Mouse (Mus musculus) 3134 (cell line): ENCODE measurements around the gene Rad51b.

ENCODE experiments used
- DNase-seq: peaks from one replicate; pipeline ENCODE4 v3.0.0-alpha.2; 2011; ENCODE audit warnings: low spot score; ENCODE audit not compliant: insufficient read length; ENCODE audit errors: extremely low read depth

Rad51b gene

DNA sequence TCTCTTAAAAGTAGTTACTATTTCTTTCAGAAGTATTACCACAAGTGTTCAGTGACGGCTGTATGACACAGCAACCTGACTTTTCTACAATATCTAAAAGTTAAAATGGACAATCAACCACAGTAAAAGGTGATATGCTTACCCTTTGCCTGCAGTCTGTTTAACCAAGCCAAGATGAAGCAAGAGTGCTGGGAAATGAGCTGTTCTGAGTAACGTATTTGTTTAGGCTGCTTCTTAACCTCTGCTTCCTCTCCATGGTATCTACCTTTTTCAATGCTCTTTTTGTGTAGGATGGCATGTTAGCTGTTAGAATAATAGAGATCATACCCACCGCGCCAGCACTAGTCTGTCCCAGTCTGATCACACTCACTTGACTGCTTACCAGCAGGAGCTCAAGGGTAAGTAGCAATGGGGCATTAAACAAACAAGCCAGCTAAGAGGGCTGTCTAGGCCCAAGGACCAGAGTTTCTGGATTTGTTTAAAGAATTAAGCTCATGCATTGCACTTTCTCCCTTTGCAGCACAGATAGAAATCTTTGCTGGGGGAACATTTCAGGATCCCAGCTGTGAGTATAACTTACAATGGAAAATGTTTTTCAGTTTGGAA is 262.4 kb downstream of the Rad51b start:
- no peak for DNase-seq

DNA sequence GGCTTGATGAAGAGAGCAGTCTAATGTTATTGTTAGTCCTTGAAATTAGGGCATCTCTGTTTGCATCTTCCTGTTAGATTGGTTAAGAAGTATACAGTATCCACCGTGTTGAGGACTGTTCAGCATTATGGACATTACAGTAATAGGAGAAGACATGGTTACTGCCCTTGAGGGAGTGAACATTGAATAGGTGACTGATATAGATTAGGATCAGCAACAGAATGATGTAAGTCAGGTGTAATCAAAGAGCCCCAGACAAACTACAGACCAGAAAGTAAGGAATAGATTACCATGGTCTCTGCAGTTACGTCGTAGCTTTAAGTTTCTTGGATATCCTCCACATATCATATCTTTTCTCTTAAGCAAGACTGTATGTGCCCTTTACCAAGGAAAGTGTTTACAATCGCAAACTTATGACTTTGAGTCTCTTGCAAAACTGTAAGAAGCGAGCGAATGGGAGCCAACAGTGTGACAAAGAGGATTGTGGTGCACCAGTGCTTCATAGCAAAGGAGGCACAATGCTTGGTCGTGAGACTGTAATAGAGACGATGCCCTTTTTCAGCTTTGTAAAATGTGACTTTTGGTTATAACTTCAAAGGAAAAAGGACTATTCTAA is 263.1 kb downstream of the Rad51b start:
- no peak for DNase-seq

DNA sequence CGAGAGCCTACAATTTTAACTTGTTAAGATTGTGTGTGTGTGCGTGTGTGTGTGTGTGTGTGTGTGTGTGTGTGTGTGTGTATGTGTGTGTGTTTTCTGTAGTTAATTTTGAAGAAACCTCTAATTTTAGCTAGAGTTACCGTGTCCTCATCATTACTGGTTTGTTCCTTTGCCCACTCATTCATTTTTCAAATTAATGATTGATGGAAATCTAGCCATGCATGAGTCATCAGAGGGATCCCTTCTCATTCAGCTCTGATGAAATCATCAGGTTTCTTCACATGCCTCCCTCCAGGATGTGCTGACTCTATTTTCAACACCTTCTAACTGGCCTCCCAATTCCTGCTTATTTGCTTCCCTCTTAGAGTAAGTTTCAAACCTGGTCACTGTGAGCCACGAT is 263.8 kb downstream of the Rad51b start:
- DNase-seq = peak; percentile 51

DNA sequence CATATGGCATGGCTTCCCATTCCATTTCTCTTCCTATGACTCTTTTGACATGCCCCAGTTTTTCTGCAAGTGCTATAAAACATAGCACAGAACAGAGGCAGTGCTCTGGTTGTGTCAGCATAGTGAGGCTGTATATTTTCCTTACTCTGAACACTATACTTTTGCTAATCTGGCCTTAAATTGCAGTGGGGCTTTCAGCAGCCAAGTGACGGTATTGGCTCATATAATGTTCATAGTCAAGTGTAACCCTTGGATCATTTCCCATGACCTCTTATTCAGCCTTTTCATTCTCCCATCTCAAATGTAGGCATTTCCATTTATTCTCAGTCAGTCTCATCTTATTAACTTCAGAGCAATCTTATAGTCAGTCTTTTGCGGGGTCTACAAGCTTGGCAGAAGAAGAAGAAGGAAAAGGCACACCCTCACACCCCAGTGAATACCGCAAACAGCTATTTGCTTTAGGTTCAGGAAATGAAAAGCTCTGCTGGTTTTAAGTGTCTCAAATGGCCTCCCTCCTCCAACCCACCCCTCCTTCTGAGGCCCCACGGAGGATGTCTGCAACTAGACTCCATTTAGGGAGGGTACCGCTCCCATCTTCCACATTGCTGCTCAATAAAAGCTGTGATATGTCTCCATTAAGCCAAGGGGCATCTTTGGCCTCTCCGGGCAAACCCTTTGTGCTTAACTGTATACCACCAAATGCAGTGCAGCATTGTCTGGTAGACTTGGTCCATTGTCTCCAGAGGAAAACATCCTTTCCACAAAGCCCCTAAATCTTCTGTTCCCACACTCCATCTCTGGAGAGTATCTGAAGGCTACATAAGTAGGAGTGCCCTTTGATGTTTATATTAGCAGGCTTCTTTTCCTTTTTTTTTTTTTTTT is 277.3 kb downstream of the Rad51b start:
- DNase-seq = no peak

DNA sequence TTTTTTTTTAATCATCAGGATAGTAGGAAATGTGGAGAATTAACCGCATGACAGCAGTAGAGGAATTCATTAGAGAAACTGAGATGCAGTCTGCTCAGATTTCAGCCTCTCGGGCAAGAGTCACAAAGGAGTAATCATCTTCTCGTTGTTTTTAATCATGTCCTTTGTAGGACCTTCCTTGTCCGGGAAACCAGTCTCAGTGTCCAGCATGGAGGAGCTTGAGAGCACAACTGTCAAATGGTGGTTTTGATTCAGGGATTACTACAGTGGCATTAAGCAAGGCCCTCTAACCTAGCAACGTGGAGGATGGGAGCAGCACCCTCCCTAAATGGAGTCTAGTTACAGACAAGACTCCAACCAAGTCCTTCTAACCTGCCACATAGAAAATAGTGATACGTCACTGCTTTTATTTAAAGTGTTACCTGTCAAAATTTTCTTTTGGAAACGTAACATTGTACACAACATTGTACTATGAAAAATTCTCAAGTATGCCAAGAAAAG is 278.0 kb downstream of the Rad51b start:
- no peak for DNase-seq

DNA sequence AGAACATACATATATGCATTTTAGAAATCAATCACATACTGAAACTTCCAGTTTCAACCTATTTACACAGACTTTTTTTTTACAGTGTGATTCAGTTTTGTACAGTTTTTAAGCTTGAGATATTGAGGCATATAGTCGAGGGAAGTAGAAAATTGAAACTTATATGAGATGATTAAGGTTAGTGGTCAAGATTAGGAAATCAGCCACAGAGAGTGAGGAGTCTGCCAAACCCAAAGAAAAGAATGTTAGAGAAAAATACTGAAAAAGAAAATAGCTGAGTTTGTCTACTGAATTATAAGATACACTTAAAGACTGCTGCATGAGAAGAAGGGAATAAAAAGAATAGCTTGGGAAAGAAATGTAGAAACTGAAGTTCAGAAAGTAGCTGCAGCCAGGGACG is 280.4 kb downstream of the Rad51b start:
- DNase-seq = no peak

DNA sequence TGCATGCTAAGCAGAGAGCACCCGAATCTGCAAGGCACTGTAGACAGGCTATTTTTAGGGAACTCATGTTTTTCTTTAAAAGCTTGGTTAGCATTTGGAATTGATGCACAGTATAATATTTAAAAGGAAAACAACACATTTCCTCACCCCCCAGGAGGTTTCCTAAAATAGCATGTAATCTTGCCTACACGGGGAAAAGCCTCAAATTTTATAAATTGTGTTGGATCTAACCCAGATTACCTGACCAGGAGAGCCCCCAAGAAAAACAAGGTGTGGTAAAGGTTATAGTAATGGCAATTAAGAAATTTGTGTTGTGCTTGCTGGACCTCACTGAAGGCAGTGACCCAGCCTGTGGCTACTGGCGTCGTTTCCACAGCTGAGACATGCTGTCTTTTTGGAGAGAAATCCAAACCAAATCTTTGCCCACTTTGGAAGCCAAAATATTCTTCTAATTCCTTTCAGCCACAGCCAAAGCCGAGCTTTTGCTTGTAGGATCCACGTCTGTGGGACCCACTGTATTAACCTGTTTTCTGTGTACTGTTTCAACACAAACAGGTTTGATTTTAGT is 282.0 kb downstream of the Rad51b start:
- peak; percentile 49 for DNase-seq

DNA sequence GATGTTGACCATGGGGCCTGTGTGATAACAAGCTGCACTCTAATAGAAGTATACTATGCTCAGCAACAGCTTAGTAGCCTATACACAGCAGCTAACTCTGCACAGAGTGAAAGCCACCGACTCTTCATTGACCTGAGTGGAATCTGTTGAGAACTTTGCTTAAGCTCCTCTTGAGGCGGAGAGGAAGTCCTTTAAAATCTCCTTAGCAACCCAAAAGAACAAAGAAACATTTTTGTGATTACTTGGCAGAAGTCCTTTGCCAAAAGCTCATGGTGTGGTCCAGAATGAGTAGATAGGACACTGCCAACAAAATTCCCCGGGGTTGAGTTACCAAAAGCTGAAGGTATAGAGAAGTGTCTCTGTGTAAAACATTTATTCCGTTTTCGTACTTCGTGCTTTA is 282.8 kb downstream of the Rad51b start:
- DNase-seq = peak; percentile 62

DNA sequence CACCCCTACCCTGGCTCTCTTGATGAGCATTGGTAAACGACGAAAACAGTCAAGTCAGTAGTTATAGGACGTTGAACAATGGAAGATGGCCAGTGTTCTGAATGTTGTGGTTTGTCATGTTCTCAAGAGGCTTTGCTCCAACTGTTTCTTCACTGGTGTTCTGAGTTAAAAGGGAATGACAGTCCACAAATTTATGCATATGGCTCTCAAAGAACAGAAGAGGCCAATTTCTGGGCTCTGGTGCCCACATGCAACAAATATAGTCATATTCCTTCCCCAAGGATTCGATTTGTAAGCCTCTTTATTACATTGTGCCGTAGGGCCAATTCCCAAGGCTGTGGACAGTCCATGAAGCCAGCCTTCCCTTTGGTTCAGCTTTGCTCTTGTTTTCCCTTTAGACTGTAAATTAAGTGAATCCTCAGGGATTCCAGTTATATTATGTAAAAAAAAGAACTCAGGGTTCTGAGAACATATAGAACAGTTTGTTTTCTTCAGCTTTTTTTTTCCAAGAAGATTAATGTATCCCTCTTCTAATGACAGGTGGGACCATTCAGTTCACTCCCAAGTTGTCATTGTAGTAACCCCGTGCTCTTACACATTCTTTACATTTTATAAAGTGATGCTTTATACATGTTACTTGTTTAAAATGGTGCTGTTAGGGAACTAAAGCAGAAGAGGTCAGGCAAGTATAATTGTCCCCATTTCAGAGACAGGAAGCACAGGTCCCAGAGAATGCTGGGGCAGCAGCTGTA is 287.6 kb downstream of the Rad51b start:
- no peak for DNase-seq

DNA sequence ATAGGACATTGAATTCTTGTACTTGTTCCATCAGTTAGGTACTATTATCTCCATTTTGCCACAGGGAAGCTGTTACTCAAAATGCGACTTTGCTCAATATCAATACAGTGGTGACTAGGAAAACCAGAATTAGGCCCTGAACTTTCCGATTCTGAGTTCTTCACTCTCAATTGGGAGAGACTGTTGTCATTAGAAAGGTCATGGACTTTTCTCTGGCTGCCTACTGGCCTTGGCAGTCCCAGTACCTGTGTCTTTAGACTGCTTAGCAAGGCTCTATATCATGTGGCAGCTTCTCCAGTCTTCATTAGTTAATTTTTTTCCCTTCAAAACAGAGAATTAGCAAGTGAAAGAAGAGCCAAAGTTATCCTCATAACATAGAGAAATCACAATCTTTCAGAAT is 288.3 kb downstream of the Rad51b start:
- DNase-seq = no peak

DNA sequence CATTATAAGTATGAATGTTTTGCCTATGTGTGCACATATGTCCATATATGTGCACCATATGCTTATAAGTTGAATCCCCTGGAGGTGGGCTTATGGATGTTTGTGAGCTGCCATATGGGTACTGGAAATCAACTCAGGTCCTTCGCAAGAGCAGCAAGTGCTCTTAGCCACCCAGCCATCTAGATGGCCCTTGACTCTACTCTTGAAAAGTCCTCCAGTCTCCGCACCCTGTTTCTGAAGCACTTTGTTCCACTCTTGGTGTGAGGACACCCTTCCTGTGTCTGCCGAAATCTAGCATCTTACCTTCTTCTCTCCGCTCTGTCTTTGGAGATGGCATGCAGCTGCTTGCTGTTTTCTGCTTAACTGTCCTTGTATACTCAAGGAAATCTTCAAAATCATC is 291.7 kb downstream of the Rad51b start:
- DNase-seq = no peak

DNA sequence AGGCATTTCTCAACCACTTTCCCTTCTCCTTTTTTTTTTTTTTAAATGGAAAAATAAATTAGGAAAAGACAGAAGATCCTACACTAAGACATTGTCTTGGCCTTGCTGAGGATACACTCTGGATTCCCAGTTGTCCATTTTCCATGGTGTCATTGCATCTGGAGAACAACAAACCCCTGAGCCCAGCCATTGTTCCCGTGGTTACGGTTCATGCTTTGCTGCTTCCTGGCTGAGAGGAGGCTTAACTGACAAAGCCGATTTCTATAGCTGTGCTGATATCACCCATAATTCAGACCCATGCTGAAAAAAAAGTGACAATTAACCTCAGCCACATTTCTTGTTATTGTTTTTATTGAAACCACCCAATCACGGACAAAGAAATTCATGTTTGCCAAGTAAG is 295.1 kb downstream of the Rad51b start:
- no peak for DNase-seq

DNA sequence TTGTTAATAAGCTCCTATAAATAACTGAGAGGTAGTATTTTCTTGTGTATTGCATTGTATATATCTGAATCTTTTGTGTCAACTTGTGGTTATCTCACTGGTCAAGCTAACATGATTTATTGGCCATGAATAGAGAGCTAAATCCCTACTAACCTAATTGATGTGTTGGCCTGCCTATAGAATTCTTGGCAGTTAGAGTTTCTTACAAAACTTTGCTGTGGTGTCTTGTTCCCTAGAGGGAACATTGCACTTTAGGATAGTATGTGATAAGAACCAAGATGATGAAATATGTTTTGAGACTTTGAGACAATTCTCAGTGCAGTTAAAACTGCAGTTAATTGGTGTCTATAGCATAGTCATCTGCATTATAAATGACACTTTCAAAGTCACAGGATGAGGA is 299.8 kb downstream of the Rad51b start:
- no peak for DNase-seq

DNA sequence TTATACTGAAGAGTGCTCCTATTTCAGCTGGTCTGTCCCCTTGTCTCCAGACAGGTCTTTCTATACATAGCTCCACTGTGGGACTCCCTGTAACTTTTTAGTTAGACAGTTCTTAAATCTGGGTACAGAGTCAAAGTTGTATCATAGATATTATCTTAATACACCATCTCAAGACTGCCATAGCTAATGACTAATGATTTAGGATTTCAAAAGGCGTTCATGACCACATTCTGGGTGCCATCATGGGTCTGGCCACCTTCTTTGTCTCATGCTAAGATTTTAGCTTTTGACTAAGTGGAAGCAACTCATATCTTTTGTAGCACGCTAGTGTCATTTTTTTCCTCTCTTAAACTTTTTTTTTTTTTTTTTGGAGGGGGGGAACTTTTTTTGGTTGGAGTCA is 300.3 kb downstream of the Rad51b start:
- DNase-seq = peak; percentile 38

DNA sequence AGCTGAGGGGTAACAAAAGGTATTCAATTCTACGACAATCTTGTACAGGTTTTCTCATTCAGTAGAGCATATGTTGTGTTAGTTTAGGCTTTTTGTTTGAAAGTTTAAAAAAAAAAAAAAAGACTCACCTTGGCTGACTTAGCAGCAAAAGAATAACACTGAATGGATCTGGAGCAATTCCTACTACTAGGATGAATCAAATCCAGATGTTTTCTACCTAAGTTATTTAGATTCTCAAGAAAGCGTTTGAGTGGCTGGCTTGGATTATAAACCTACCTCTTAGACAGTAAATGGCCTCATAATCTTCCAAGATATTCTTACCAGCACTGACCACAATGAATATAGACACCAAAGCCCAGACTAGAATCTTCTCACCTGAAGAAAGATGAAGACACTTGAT is 300.7 kb downstream of the Rad51b start:
- no peak for DNase-seq

DNA sequence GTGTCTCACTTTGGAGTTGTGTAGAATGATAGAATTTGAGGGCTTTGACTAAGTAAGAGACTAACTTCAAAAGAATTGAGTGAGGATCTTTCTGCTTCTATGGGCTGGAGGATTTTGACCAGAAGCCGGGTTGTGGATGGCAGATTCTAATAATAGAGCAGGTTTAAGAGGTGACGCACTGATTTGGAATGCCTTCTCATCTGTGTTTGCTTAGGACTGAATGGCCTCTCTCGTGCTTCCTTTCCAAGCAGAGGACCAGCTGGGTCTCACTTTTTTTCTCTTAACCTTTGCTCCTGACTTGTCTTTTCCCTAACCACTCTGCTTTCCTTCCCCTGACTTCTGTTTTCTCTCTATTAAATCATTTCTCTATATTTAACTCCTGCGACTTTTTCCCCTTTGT is 301.4 kb downstream of the Rad51b start:
- DNase-seq = peak; percentile 67

DNA sequence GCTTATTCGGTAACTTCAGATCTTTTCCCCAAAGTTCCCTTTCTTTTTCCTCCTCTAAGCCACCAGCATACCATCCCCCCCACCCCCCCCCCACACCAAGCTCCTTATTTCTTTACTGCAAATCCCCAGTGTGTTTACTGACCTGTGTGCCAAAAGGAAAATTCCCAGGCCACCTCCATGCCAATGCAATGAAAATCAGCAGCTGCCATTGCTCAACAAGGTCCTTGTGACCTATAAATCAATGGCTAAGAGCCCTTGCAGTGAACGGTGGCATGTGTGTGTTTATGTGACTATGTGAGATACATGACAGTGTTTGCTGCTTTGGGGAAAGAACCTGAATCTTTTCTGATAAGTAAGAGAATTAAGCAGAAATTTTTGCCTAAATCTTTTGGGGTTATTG is 301.8 kb downstream of the Rad51b start:
- DNase-seq = no peak

DNA sequence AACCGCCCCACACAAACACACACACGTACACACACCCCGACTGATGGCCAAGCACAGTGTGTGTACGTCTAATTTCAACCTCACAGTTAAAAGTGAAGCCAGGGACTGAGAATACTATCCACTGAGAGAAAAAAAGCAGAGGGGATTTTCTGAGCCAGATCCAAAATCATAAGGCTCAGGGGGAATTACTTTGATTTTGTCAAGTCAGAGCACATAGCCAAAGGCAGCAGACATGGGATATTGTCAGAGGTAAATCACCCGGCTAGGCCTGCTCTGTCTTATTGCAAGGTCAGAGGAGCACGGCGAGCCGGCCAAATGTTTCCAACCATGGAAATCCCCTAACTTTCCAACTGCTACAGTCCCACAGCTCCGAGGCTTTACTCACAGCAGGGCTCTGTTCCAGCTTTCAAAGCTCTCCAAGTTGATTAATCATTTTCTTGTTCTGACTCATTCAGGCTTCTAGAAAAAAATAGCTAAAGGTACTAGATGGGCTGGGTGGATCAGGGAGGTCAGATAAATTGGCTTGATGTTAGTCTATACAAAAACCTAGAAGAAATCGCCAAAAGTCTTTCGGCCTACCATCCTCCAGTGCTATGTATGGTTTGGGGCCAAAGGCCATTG is 303.2 kb downstream of the Rad51b start:
- peak; percentile 74 for DNase-seq

DNA sequence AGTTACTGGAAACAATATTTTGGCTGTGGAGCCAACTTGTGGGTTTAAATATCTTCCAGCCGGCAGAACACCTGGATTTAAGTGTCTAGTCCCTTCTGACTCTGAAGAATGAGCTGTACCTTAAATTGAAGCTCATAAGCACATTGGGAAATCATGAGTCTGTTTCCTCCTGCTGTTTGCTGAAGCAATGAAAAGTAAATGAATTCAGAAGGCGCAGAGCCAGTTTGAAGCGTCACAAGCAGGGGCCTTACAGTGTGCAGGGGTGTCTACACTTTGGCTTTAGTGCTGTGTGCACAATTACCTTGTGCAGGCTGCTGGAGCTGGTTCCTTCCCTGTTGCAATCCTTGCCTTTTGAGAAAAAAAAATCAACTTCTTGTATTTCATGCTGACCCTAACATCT is 305.6 kb downstream of the Rad51b start:
- no peak for DNase-seq

DNA sequence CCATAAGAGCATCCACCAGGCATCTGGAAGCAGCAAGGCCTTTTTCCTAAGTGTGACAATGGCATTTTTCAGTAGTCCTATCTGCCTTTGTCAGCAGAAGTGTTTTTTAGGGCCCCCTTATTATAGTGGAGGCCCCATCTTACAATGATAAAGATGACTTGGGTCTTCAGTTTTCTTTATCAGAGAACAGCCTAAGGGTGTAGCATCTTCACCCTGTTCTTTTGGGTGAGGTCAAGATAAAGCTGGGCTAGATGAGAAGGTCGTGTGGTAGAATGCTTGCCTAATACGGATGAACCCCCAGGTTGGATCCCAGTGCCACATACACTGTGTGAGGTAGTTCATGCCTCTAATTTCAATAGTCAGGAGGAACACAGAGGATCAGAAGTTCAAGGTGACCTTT is 307.8 kb downstream of the Rad51b start:
- DNase-seq = no peak
